Mouse (Mus musculus) thymus, postnatal 36 days (tissue): ENCODE data around the gene Zdhhc19.

ENCODE experiments used
- DNase-seq, 2 experiments: peaks; one replicate each; pipeline ENCODE4 v3.0.0; 2022; ENCODE audit warnings: mixed read lengths in 2 of 2

Gene Zdhhc19

DNA sequence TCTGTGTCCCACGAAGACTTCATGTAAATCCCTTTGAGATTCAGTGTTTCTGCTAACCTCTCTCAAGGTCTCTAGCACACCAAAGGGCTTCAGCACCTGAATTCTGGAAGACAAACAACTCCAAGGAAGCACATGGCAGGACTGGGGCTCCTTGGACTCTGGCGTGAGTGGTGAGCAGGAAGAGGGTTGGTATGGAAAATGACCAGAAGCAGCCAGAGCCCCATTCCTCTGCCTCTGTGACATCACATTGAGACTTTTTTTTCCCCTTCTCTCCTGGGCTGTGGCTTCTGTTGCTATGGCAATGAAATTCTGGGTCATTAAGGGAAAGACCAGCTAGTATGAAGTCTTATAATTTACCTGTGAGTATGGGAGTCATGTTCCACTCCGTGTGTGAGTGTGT is at the start of gene Zdhhc19:
Gene Zdhhc19 (plus strand): TSS at position 301 of the 400 bp plus-strand sequence.
- no peak for DNase-seq

DNA sequence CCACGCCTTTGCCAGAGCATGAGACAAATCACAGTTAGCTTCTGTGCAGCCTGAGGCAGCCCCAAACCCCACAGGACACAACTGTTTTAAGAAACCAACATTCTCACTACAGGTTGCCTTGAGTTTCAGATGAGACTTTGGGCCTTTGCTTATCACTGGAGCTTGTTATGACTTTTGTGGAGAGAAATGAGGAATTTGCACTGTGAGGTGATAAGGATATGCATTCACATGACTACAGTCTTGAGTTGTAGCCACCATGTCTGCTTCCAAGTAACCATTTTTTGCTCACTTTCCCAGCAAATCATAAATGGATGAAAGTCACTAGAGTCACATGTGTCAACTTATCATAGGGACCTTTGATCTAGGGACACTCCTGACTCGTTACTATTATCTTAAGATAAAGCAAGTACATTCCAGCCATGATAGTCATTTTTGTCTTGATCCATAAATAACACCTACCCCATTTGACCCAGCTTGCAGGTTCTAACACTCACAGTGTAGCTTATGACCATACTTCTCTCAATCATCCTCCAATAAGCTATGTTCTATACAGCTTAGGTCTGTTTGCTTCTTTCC is 49.4 kb upstream of the Zdhhc19 start:
- DNase-seq = no peak

DNA sequence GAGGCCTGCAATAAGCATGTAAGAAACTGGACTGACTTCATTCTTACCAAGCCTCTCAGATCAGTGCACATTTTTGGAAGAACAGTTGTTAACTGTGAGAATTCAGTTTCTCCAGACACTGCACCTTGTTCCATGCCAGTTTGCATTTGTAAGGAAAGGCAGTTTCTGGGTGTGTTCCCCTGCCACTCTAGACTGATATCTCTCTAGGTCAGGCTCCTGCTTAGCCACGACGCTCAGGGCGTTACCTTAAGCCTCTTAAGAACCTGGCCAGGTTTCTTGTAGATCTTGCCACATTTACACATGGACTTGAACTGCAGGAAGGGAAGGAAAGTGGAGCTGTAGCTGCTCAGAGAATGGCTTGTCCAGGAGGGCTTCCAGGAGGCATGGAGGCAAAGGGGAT is 46.4 kb upstream of the Zdhhc19 start:
- DNase-seq = no peak

DNA sequence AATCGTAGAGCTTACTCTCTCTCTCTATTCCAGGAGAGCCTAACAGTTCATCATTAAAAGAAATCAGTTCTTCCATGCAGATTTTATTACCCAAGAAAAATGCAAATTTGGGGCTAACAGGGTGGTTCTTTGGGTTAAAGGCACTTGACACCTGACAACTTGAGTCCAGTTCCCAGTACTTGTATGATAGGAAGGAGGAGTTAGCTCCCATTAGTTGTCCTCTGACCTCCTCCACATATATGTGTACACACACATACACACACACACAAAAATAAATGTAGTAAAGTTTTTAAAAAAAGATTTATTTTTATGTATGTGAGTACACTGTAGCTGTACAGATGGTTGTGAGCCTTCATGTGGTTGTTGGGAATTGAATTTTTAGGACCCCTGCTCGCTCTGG is 45.9 kb upstream of the Zdhhc19 start:
- no peak for DNase-seq

DNA sequence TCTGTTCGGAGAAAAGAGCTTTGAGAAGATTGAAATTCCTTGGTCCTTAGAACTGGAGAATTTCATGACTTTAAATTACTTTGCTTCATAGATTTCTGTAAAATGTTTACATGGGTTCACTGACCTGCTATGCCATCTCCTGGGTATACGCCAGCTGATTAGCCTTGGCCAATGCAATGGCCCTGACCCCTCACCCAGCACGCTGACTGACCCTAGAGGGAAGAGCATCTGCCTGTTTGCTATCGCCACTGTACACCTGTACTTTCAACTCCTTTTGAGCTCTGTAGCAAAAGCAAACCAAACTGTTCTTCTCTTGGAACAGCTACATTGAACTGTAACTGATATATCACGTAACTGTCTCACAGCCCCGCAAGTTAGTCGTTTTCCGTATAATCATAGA is 43.0 kb upstream of the Zdhhc19 start:
- DNase-seq = no peak

DNA sequence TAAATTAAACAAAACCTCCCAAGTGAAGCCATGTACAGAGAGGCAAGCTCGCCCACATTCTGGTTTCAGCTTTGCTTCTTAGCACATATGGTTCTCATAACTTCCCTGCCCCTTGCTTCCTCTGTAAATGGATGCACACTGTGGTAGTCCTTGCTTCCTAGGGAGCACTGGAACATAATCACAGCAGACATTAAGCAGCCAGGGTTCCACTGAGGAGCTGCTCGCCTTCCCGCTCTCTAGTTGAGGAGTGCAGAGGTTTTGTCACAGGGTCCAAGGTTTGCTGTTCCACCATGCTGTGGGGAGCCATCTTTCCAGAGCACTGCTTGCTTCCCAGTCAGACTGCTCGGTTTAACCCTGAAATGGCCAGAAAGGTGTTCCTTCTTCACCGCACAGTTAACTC is 41.4 kb upstream of the Zdhhc19 start:
- no peak for DNase-seq

DNA sequence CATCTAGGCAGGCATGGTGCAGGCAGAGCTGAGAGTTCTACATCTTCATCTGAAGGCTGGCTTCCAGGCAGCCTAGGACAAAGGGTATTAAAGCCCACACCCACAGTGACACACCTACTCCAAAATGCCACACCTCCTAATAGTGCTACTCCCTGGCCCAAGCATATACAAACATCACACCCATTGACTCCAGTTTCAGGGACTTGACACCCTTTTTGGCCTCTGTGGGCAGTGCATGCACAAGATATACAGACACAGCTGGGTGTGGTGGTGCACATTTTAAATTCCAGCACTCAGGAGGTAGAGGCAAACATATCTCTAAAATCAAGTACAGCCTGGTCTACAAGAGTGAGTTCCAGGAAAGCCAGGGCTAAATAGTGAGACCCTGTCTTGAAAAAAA is 40.0 kb upstream of the Zdhhc19 start:
- DNase-seq = no peak

DNA sequence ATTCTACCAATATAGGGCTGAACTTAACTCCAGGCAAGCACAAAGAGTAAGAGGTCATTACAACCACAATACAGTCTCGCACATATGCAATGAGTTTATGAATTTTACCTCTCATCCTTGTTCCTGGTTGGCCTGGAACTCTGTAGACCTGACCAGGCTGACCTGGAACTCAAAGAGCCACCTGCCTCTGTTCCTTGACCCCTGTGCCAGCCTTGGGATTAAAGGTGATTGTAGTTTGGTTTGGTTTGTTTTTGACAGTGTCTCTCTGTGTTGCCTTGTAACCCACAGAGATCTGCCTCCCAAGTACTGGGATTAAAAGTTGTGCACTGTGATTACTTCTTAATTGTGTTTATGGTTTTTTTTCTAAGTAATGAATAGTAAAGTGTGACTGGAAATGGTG is 39.3 kb upstream of the Zdhhc19 start:
- no peak for DNase-seq

DNA sequence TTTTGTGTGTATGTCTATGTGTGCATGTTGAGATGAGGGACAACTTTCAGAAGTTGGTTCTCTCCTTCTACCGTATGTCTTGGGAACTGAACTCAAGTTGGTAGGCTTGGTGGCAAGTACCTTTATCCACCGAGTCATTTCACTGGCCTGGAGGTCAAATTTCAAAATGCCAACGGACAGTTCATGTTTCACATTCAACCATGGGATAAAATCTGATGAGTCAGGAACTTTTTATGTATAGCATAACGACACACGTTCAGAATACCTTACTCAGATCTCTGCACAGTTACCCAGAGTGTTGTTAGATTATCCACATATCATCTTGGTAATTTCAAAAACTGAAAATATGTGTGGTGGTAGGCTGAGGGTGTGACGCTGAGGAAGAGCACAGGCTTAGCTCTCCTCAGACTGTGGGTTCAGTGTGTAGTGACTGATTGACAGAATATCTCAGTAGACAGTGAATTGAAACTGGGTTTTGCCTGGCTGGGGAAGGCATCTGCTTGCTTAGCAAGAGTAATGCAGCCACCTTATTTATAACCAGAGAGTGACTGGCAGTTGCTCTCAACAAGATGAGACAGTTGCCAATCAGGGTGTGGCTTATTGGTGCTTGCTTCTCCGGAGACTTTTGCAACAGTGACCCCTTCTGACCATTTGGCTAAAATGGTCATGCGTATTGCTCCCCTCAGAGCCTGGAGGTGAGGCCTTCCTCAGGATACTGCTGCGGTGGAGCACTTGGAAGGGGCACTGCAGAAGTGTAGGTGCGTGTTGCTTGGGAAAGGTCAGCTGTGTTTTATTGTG is 38.3 kb upstream of the Zdhhc19 start:
- peak; percentile 41 to 42 for DNase-seq

DNA sequence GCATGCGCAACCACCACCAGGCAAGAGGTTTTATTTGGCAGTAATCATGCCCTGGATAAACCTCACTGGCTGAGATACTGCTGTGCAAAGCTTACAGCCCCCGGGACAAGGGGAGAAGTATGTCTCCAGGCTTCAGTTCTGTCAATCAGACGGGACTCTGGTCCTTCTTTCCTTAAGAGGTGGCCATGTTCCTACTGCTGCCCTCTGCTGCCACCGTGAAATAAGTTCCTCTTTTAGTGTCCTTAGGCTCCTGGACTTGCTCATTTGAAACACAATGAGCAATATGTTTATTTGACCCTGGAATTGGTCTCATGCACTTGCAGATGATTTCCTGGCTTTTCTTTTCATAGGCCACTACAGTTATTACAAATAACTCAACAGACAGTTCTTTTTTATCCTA is 35.5 kb upstream of the Zdhhc19 start:
- DNase-seq = no peak

DNA sequence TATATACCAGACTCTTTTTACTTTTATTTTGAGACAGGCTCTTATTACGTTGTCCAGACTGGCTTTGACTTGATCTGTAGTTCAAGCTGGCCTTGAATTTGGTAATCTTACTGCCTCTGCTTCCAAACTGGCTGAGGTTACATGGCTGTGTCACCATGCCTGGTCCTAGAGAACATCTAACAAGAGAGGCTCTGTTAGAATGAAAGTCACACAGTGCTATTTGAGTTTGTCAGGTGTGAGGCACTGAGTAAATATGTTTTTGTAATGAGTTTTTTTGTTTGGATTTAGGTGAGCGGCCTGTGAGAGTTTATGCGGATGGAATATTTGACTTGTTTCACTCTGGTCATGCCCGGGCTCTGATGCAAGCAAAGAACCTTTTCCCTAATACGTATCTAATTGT is 34.4 kb upstream of the Zdhhc19 start:
- no peak for DNase-seq

DNA sequence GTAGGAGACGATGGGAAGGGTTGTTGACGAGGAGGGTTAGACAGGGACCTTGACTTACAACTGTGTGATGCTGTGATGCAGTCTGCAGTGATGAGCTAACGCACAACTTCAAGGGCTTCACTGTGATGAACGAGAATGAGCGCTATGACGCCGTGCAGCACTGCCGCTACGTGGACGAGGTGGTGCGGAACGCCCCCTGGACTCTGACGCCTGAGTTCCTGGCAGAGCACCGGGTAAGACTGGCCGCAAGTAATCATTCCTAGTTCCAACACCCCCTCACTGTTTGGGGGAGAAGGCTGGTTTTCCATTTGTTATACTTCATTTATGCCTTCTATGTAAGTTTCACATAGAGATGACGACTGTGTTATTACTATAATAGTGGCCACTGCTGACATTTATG is 33.1 kb upstream of the Zdhhc19 start:
- DNase-seq = no peak

DNA sequence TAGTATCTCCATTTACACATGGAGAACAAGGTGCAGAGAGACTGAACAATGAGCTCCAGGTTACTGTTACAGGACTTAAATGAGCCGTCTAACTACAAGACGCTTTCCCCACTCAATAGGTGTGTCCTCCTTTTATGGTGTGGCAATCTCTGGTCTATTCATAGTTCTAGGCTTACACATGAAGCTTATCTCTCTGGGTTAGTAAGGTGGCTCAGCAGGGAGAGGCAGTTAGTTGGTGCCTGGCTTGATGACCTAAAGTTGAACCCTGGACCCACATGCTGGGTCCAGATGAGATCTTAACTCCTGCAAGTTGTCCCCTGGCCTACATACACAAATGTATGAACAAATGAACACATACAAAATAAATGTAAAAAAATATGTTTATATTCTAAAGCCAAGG is 32.6 kb upstream of the Zdhhc19 start:
- no peak for DNase-seq

DNA sequence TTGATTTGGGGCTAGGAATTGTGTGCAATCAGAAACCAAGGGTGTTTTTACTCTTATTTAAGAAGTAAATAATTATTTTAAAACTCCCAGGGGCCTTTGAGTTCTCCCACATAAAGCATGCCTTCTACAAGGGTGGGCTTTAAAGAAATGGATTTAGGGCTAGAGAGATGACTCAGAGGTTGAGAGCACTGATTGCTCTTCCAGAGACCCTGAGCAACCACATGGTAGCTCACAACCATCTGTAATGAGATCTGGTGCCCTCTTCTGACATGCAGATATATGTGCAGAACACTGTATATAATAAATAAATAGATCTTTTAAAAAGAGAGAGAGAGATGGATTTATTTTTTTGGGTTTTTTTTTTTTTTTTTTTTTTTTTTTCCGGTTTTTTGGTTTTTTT is 31.2 kb upstream of the Zdhhc19 start:
- DNase-seq = no peak

DNA sequence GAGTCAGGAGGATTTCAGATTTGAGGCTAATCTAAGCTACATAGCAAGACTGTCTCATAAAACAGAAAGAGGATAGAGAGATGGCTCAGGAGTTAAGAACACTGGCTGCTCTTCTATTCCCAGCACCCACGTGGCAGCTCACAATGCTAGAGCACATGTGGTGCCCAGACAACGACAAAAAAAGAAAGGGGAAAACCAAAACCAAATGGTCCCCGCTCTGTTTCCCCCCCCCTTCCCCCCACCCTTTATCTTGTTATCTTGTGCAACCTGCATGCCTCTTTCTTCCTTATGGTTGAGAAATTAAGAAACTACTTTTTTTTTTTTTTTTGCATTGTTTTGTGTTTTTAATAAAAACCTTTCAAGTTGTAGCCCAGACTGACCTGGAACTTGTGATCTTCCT is 27.6 kb upstream of the Zdhhc19 start:
- DNase-seq = no peak

DNA sequence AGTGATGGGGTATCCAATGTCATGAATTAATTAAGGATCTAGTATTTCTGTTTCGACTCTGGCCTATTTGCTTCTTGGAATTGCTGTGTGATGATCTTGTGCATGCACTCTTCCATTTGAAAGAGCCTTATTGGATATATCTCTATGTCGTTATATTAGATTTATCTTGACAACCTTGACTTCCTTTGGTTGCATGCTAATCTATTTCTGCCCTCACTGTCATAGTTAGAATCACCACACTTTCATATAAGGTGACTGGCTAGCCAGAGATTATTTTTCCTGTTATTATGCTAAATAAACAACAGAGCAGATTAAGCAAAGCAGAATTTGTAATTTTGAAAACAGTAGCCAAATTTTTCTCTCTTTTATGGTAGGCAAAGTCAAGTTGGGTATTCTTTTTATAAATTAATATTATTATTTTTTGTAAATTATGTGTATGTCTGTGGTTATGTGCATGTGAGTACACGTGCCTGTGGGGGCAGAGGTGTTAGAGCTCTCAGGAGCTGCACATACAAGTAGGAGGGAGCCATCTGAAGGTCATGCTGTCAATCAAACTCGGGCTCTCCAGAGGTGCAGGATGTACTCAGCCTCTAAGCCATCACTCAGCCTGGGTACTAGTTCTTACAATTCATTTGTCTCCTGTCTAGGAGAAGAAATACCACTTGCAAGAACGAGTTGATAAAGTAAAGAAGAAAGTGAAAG is 26.5 kb upstream of the Zdhhc19 start:
- DNase-seq = no peak

DNA sequence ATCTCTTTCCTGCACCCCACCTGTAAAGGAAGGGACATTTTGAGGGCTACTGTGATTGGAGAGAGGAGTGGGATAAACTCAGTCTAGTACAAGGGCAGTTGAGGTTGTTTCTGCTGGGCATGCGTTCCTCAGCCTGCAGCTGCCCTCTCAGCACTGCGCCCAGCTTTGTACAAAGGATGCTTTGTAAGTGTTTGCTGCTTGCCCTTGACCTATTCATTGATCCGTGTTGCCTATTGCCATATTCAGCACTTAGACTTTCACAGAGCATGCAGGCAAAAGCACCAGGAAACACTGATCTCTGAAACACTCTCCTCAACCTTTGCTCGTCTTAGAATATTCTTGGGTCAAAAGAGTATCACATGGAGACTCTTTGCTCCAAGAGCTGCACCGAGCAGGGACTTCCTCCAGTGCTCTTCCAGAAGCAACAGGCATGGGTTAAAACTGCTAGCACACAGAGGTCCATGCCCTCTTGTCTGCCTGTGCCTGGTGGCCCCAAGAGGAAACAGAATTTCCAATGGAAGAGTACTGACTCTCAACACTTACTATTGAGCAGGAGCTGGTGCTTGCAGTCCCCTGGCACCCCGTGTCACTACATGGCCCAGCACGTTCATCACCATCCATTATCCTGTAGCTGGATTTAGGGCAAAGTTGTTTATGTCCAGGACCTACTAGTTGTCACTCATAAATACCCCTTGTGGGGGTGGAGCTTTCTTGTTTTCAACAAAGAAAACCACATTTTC is 23.6 kb upstream of the Zdhhc19 start:
- DNase-seq = no peak

DNA sequence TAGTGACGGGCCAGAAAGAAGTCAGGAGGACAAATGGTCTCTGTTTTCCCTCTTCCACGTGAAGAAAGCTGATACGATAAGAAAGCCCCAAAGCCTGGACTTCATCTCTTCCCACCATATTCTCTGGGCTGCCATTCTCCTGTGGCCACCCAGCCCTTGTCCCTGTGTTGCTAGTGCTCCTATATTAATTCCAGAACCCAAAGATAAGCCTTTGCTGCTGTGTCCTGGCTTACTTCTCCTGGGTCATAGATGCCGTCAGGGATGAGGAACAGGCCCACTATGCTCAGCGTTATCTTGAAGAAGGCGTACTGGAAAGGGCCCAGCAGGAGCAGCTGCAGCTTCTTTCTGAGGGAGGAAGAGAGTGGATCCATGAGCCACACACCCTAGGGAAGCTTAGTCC is 18.8 kb upstream of the Zdhhc19 start:
- no peak for DNase-seq

DNA sequence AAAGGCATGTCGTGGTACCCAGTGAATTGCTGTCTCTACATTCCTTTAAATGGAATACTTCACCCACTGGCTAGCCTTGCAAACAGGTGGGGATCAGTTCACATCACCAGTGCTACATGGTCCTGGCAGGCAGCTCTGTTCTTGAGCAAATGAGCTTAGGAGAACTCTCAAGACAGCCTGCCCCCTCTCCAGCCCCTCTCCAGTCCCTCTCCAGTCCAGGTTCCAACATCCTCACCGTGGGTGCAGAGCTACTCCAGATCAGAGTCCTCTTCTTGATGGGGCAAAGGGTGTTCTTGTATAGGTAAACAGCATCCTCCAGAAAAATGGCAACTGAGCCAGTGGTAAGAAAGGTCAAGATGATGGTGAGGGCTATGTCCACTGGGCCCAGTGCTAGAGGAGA is 16.6 kb upstream of the Zdhhc19 start:
- DNase-seq = no peak

DNA sequence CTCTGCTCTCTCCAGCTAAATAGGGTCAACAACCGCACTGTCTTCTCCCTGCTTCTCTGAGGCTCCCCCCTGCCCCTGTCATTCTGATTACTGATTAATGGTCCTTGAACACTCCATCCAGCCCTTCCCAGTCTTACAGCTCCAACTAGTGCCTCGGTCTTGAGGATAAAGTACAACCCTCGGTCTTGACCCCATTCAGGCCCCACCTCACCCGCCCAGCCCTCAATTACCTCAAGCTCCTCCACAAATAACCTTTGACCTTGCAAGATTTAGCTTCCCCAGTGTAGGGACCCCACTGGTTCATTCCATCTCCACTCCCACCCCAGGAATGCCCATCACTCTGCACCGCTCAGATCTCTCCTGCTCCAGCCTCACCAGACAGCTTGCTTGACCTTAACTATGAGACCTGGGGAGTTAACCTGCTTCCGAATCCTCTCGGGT is 11.6 kb upstream of the Zdhhc19 start:
- no peak for DNase-seq

DNA sequence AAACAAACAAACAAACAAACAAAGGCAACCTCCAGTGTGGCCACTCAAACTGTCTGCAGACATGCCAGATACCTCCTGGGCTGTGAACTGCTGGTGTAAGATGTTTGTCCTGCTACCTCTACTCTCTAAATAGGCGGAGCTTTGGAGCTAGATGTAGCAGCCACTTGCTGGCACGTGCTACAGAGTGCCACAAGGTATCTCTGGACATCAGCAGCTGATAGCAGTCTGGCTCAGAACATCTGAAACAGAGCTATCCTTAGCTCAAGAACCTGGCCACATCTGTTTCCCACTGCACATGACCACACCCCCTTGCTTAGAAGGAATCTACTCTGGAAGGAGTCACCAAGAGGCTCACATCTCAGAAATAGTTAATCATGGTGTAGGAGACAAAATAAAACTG is 10.9 kb upstream of the Zdhhc19 start:
- no peak for DNase-seq

DNA sequence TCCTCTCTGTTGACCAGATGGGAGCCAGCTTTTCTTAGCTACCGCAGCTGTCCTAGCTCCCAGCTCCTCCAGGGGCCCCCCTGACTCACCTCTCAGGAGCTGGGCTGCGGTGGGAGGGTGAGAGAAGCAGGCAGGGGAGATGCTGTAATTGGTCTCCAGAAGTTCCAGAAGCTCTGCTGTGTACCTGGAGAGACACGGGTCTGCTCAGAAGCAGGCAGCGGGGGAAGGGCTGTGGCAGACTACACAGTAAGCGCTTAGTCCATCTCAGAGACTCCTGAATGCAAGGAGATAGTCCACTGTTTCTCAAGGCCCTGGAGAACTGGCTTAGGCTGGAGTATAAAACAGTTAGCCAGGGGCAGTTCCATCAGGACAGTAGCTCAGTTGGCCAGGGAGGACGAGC is 10.0 kb upstream of the Zdhhc19 start:
- DNase-seq = no peak
